Mouse (Mus musculus): Measurements from ENCODE around the gene Pvr. TPM values are rescaled to one million over a fixed set of nuclear protein-coding genes. Genes with fewer than 3 reads are reported as not detected.
A peak's percentile ranks its signal among the peaks of the same experiment; 100 is the strongest.

Gene Pvr
- 74.9 and 82.4 TPM in 2 replicates for polyA plus RNA-seq (2012; rRNA removed)

- TF ChIP-seq CTCF (IDR thresholded peaks at IDR 0.05; ENCODE audit: borderline replicate concordance, control insufficient read depth, extremely low read depth, insufficient read depth, low read length, poor library complexity): 0 out of 2 replicates have a peak, but pooled peaks have one; percentile 10
- TF ChIP-seq POLR2A (IDR thresholded peaks at IDR 0.05; ENCODE audit: control insufficient read depth, extremely low read depth, insufficient read depth, low read length, poor library complexity): no peak
- Histone ChIP-seq H3K27ac (ENCODE audit: control insufficient read depth, insufficient read depth, low read length) (peak within 1 kb of the TSS; percentile 68), H3K27me3 (ENCODE audit: control insufficient read depth, insufficient read depth, low read length) (no peaks in the 10 kb centered on the region), H3K4me1 (replicated peaks; ENCODE audit: control insufficient read depth, insufficient read depth, low read length) (peaks cover 40% of the 10 kb centered on the region), H3K4me3 (ENCODE audit: control insufficient read depth, insufficient read depth, low read length) (peak within 1 kb of the TSS; percentile 80), H3K36me3 (ENCODE audit: control insufficient read depth, insufficient read depth, low read length) (peaks cover 26% of the 10 kb centered on the region)
- under 1% methylated on average over 60 of the region's 60 CpGs for WGBS
- peak; percentile 74 for DNase-seq
Measured at GRCm38 (mm10) chr7:19920506-19921261, at the start of gene Pvr. TSS of gene Pvr (minus strand) at chr7:19921160.

- WGBS: 95% methylated on average over 8 of the region's 8 CpGs
- Histone ChIP-seq H3K36me3 (ENCODE audit: control insufficient read depth, insufficient read depth, low read length) (no peaks in the 10 kb centered on the region), H3K4me3 (ENCODE audit: control insufficient read depth, insufficient read depth, low read length) (no peak overlapping the region), H3K4me1 (replicated peaks; ENCODE audit: control insufficient read depth, insufficient read depth, low read length) (no peaks in the 10 kb centered on the region), H3K27ac (ENCODE audit: control insufficient read depth, insufficient read depth, low read length) (no peak overlapping the region), H3K27me3 (ENCODE audit: control insufficient read depth, insufficient read depth, low read length) (no peaks in the 10 kb centered on the region)
- no peak for DNase-seq
- TF ChIP-seq POLR2A (IDR thresholded peaks at IDR 0.05; ENCODE audit: control insufficient read depth, extremely low read depth, insufficient read depth, low read length, poor library complexity) (no peak), CTCF (IDR thresholded peaks at IDR 0.05; ENCODE audit: borderline replicate concordance, control insufficient read depth, extremely low read depth, insufficient read depth, low read length, poor library complexity) (no peak)
Measured at GRCm38 (mm10) chr7:19970196-19970595, 49.2 kb upstream of the Pvr start.

DNA sequence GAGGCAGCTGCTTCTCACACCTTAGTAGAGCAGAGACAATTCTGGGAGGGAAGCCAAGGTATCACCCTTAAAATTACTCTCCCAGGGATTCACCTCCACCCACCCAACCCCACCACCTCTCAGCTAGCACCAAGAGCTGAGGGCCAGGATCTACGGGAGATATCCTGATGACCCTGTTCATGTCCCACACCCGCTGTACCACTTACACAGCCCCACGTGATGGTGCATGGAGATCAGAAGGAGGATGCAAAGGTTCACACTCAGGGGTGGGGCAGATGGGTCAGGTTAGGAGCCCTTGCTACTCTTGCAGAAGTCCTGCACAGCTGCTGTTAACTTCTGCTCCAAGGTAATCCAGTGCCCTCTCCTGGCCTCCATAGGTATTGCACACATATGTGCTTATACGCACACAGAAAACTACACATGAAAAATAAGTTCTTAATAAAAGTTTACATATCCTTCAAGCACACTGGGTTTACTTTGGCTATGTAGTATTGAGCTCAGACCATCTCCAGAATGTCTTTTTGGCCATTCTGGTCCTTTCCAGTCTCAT, 48.7 kb upstream of the Pvr start:
- no peak overlapping the region for H3K4me3 ChIP-seq (ENCODE audit: control insufficient read depth, insufficient read depth, low read length)
- H3K36me3 ChIP-seq (ENCODE audit: control insufficient read depth, insufficient read depth, low read length): no peaks in the 10 kb centered on the region
- no peak for DNase-seq
- H3K27ac ChIP-seq (ENCODE audit: control insufficient read depth, insufficient read depth, low read length): no peak overlapping the region
- TF ChIP-seq POLR2A (IDR thresholded peaks at IDR 0.05; ENCODE audit: control insufficient read depth, extremely low read depth, insufficient read depth, low read length, poor library complexity): no peak
- no peak for TF ChIP-seq CTCF (IDR thresholded peaks at IDR 0.05; ENCODE audit: borderline replicate concordance, control insufficient read depth, extremely low read depth, insufficient read depth, low read length, poor library complexity)
- H3K27me3 ChIP-seq (ENCODE audit: control insufficient read depth, insufficient read depth, low read length): no peaks in the 10 kb centered on the region
- H3K4me1 ChIP-seq (replicated peaks; ENCODE audit: control insufficient read depth, insufficient read depth, low read length): no peaks in the 10 kb centered on the region
- WGBS: 97% methylated on average over 4 of the region's 4 CpGs

DNA sequence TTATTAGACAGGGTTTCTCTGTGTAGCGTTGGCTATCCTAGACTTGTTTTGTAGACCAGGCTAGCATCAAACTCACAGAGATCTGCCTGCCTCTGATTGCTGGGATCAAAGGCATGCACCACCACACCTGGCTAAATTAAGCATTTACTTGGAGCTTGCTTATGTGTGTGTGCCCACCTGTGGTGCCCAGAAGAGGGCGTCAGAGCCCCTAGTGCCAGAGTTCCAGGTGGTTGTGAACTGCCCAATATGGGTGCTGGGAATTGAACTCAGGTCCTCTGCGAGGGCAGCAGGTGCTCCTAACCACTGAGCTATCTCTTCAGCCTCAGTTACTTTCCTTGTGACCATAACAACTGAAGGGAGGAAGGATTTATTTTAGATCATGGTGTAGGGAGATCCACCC, 48.1 kb upstream of the Pvr start:
- Histone ChIP-seq H3K27ac (ENCODE audit: control insufficient read depth, insufficient read depth, low read length) (no peak overlapping the region), H3K4me3 (ENCODE audit: control insufficient read depth, insufficient read depth, low read length) (no peak overlapping the region), H3K36me3 (ENCODE audit: control insufficient read depth, insufficient read depth, low read length) (no peaks in the 10 kb centered on the region), H3K4me1 (replicated peaks; ENCODE audit: control insufficient read depth, insufficient read depth, low read length) (no peaks in the 10 kb centered on the region), H3K27me3 (ENCODE audit: control insufficient read depth, insufficient read depth, low read length) (no peaks in the 10 kb centered on the region)
- DNase-seq: no peak
- no peak for TF ChIP-seq CTCF (IDR thresholded peaks at IDR 0.05; ENCODE audit: borderline replicate concordance, control insufficient read depth, extremely low read depth, insufficient read depth, low read length, poor library complexity)
- 82% methylated on average over 3 of the region's 3 CpGs for WGBS

- TF ChIP-seq CTCF (IDR thresholded peaks at IDR 0.05; ENCODE audit: borderline replicate concordance, control insufficient read depth, extremely low read depth, insufficient read depth, low read length, poor library complexity) (no peak), POLR2A (IDR thresholded peaks at IDR 0.05; ENCODE audit: control insufficient read depth, extremely low read depth, insufficient read depth, low read length, poor library complexity) (no peak)
- no peaks in the 10 kb centered on the region for H3K27me3 ChIP-seq (ENCODE audit: control insufficient read depth, insufficient read depth, low read length)
- H3K36me3 ChIP-seq (ENCODE audit: control insufficient read depth, insufficient read depth, low read length): no peaks in the 10 kb centered on the region
- H3K4me3 ChIP-seq (ENCODE audit: control insufficient read depth, insufficient read depth, low read length): no peak within 1 kb of the TSS
- H3K27ac ChIP-seq (ENCODE audit: control insufficient read depth, insufficient read depth, low read length): no peak within 1 kb of the TSS
- H3K4me1 ChIP-seq (replicated peaks; ENCODE audit: control insufficient read depth, insufficient read depth, low read length): no peaks in the 10 kb centered on the region
- no peak for DNase-seq
- WGBS: 79% methylated on average over 7 of the region's 7 CpGs
Measured at GRCm38 (mm10) chr7:19964985-19965579, 44.1 kb upstream of the Pvr start, which contains the start of gene Ceacam20. TSS of gene Ceacam20 (plus strand) at chr7:19965412.

- no peak for DNase-seq
- no peaks in the 10 kb centered on the region for H3K36me3 ChIP-seq (ENCODE audit: control insufficient read depth, insufficient read depth, low read length)
- no peak overlapping the region for H3K27ac ChIP-seq (ENCODE audit: control insufficient read depth, insufficient read depth, low read length)
- H3K27me3 ChIP-seq (ENCODE audit: control insufficient read depth, insufficient read depth, low read length): no peaks in the 10 kb centered on the region
- H3K4me3 ChIP-seq (ENCODE audit: control insufficient read depth, insufficient read depth, low read length): no peak overlapping the region
- TF ChIP-seq POLR2A (IDR thresholded peaks at IDR 0.05; ENCODE audit: control insufficient read depth, extremely low read depth, insufficient read depth, low read length, poor library complexity): no peak
- TF ChIP-seq CTCF (IDR thresholded peaks at IDR 0.05; ENCODE audit: borderline replicate concordance, control insufficient read depth, extremely low read depth, insufficient read depth, low read length, poor library complexity): no peak
- WGBS: 81% methylated on average over 1 of the region's 1 CpGs
- H3K4me1 ChIP-seq (replicated peaks; ENCODE audit: control insufficient read depth, insufficient read depth, low read length): no peaks in the 10 kb centered on the region
Measured at GRCm38 (mm10) chr7:19962423-19962822, 41.5 kb upstream of the Pvr start.
